Mouse (Mus musculus) limb, embryonic 13.5 days (tissue): ENCODE data around the gene Vmn1r4. TPM values are rescaled to one million over a fixed set of nuclear protein-coding genes. Genes with fewer than 3 reads are reported as not detected.

Experiments
- ATAC-seq: fragments of 200-750 bp; cut with Nextera tagmentation; 2 replicates; pipeline ENCODE4 v1.8.0; 2017; ENCODE audit warnings: low read depth, moderate number of reproducible peaks, moderate TSS enrichment; ENCODE audit not compliant: low FRiP score
- H3K27ac ChIP-seq: fragments of 300-500 bp; sonication (generic); 2 replicates; pipeline ENCODE4 v1.5.1; 2015; ENCODE audit warnings: inconsistent platforms, mild to moderate bottlenecking, moderate library complexity
- H3K27me3 ChIP-seq: fragments of 300-500 bp; sonication (generic); 2 replicates; pipeline ENCODE4 v1.6.1; 2015; ENCODE audit warnings: mild to moderate bottlenecking, inconsistent platforms
- H3K36me3 ChIP-seq: fragments of 300-500 bp; sonication (generic); 2 replicates; pipeline ENCODE4 v1.6.1; 2015; ENCODE audit warnings: inconsistent platforms, mild to moderate bottlenecking, moderate library complexity
- H3K4me1 ChIP-seq: fragments of 300-500 bp; sonication (generic); 2 replicates; pipeline ENCODE4 v1.6.1; 2015; ENCODE audit warnings: inconsistent platforms
- H3K4me2 ChIP-seq: fragments of 300-500 bp; sonication (generic); replicated peaks from 2 replicates; pipeline ENCODE4 v1.6.1; 2015; ENCODE audit warnings: inconsistent platforms, mild to moderate bottlenecking, moderate library complexity
- H3K4me3 ChIP-seq: fragments of 300-500 bp; sonication (generic); 2 replicates; pipeline ENCODE4 v1.5.1; 2015; ENCODE audit warnings: moderate library complexity, mild to moderate bottlenecking, inconsistent platforms
- H3K9ac ChIP-seq: fragments of 300-500 bp; sonication (generic); 2 replicates; pipeline ENCODE4 v1.6.1; 2015; ENCODE audit warnings: mild to moderate bottlenecking, inconsistent platforms
- H3K9me3 ChIP-seq: fragments of 300-500 bp; sonication (generic); 2 replicates; pipeline ENCODE4 v1.6.1; 2016; ENCODE audit warnings: inconsistent platforms
- WGBS: fragments of 180-500 bp; shearing (Covaris S2); methylation state at CpG from one replicate; pipeline ENCODE4 v1.1.7; 2015; 5-methylcytosine and 5-hydroxymethylcytosine counted together
- polyA plus RNA-seq: library from polyadenylated mRNA; unstranded; fragments of >200 nt; fragmentation: Nextera tagmentation; extraction: Ambion mirVana; gene quantifications from 2 replicates; pipeline ENCODE4 v1.2.1, GENCODE M21; 2015

The Vmn1r4 gene
- polyA plus RNA-seq: 0.11 and 0.24 TPM in 2 replicates

DNA sequence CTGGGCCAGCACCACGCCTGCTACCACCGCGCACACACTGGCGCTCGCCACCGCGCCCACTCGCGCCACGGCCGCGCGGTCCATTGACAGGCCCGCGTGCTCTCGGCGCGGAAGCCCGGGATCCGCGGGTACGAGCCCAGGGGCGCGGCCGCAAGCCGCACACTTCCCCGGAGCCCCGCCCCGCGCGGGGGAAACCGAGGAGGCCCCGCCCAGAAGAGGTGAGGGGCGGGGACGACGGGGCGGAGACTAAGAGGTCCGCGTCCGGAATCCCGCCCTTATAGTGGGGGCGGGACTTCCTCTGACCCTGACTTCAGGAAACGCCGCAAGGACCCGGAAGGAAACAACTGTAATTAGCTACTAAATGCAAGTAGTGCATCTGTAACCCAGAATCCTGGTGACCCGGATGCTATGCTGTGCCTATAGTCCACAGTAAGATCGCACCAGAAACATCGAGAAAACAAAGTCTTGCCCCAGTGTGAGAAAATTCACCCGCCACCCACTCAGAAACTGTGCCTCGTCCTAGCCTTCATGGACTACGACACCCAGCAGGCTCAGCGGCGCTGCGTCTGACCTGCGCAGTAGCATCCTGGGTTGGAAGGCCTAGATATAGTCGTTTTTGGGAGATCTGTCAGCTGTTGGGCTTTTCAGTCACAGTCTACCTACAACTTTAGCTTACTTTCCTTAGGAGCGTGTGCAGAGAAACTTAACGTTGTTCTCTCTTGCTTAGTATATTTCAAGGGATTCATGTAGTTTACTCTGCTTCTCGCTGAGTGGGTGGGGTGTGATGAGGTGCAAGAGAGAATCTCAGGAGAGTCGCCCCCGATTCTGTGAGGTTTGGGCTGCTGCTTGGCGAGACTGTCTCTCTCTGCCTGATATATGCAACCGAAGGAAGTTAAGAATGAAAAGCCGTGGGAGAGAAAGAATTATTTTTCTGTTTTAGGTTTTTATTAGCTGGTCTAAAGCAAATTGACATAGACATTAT, at the start of gene Vmn1r4, which contains the start of gene Nt5c3:
Gene Vmn1r4 (plus strand): TSS at position 290 of the 982 bp plus-strand sequence.
Gene Nt5c3 (minus strand): TSS at position 207 of the 982 bp plus-strand sequence.
- peak; percentile 98 for ATAC-seq
- H3K36me3 ChIP-seq: no peaks in the 10 kb centered on the region
- WGBS: 3% methylated on average over 64 of the region's 64 CpGs

GRCm38 (mm10) chr6:56876870-56877269, 46.9 kb upstream of the Vmn1r4 start:
- no peak for ATAC-seq
- H3K4me1 ChIP-seq: no peaks in the 10 kb centered on the region
- no peak overlapping the region for H3K4me3 ChIP-seq
- H3K27ac ChIP-seq: no peak overlapping the region
- no peaks in the 10 kb centered on the region for H3K27me3 ChIP-seq
- no peaks in the 10 kb centered on the region for H3K9me3 ChIP-seq
- no peak overlapping the region for H3K9ac ChIP-seq
- no peak overlapping the region for H3K4me2 ChIP-seq
- H3K36me3 ChIP-seq: peaks cover 78% of the 10 kb centered on the region
- 83% methylated on average over 4 of the region's 4 CpGs for WGBS

More for the DNA sequence above, at the start of gene Vmn1r4, which contains the start of gene Nt5c3:
- peaks cover 10% of the 10 kb centered on the region; the same call in 1 of the 2 replicates for H3K4me1 ChIP-seq
- H3K27ac ChIP-seq: peak within 1 kb of the TSS; percentile 74
- H3K9me3 ChIP-seq: no peaks in the 10 kb centered on the region
- H3K27me3 ChIP-seq: no peaks in the 10 kb centered on the region
- H3K9ac ChIP-seq: peak within 1 kb of the TSS; percentile 83
- H3K4me3 ChIP-seq: peak within 1 kb of the TSS; percentile 69
- peak within 1 kb of the TSS; percentile 63 for H3K4me2 ChIP-seq

DNA sequence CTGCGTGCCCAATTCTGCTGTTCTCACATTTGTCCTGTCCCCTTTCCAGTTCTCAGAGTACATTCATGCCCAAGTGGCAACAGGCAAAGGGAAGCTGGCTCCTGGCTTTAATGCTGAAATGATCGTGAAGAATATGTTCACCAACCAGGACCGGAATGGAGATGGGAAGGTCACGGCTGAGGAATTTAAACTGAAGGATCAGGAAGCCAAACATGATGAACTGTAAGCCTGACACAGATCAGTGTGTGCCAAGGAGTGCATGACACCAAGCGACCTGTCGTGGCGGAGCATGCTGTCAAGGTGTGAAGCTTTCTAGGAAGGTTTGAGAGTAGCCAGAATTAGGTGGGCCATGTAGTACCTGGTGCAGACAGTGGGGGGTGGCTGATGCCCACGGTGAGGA, 45.8 kb upstream of the Vmn1r4 start:
- Histone ChIP-seq H3K36me3 (peaks cover 86% of the 10 kb centered on the region), H3K9me3 (no peaks in the 10 kb centered on the region), H3K27ac (no peak overlapping the region), H3K9ac (no peak overlapping the region), H3K4me3 (no peak overlapping the region), H3K4me1 (no peaks in the 10 kb centered on the region), H3K27me3 (no peaks in the 10 kb centered on the region), H3K4me2 (no peak overlapping the region)
- WGBS: 92% methylated on average over 8 of the region's 8 CpGs
- ATAC-seq: no peak

DNA sequence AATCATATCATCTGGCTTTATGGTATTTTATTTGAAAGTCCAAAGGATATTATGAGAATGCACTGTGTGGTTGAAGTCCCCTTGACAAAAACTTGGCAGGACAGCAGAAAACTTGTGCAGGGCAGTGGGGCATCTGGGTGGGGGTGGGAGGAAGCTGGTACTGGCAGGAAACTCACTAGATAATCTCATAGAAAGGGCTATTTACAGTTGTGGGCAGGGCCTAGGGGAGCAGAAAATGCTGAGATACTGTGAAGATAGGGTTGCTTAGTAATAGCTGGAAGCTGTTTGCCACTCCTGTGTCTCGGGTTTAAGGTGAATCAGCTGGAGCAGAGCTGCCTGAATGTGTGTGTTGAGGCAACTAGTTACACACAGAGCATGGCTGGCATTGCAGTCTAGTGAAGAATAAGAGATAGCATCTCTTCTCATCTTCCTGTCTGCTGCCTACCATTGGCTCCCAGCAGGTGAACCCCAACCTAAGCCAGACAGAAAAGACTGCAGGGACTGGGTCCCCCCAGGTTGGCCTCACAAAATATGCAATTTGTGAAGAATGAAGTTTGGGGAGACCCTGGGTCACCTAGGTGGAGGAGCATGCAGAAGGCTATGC, 44.4 kb upstream of the Vmn1r4 start:
- no peak for ATAC-seq
- WGBS: 62% methylated on average over 1 of the region's 1 CpGs
- H3K4me1 ChIP-seq: no peaks in the 10 kb centered on the region
- no peak overlapping the region for H3K27ac ChIP-seq
- H3K27me3 ChIP-seq: no peaks in the 10 kb centered on the region
- no peaks in the 10 kb centered on the region for H3K9me3 ChIP-seq
- H3K4me3 ChIP-seq: no peak overlapping the region
- H3K9ac ChIP-seq: no peak overlapping the region
- H3K4me2 ChIP-seq: no peak overlapping the region
- peaks cover 88% of the 10 kb centered on the region for H3K36me3 ChIP-seq

DNA sequence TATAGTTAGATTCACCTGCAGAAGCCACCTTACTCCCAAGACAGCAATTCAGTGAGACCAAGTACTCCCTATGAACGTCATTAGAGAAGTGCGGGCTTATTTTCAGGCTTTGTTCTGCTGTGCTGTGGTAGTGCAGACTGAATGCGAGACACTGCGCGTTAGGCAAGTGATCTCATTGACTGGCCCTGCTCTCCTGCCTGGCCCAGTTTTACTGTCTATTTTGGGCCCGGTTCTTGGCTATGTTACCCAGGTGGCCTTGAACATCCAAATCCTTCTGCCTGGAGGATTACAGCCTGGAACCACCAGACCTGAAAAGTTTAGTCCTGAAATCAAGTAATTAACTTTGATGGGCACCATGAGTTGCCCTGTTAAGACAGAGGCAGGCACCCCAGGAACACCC, 35.3 kb upstream of the Vmn1r4 start:
- 82% methylated on average over 6 of the region's 6 CpGs for WGBS
- H3K36me3 ChIP-seq: peaks cover 57% of the 10 kb centered on the region
- no peaks in the 10 kb centered on the region for H3K9me3 ChIP-seq
- no peak for ATAC-seq
- H3K4me1 ChIP-seq: no peaks in the 10 kb centered on the region
- H3K9ac ChIP-seq: no peak overlapping the region
- H3K4me3 ChIP-seq: no peak overlapping the region
- no peaks in the 10 kb centered on the region for H3K27me3 ChIP-seq
- H3K4me2 ChIP-seq: no peak overlapping the region
- H3K27ac ChIP-seq: no peak overlapping the region

GRCm38 (mm10) chr6:56890762-56891161, 33.1 kb upstream of the Vmn1r4 start:
- no peak for ATAC-seq
- Histone ChIP-seq H3K9me3 (no peaks in the 10 kb centered on the region), H3K9ac (no peak overlapping the region), H3K27ac (no peak overlapping the region), H3K4me1 (no peaks in the 10 kb centered on the region), H3K4me2 (no peak overlapping the region), H3K4me3 (no peak overlapping the region), H3K27me3 (no peaks in the 10 kb centered on the region), H3K36me3 (peaks cover 43% of the 10 kb centered on the region)
- WGBS: 80% methylated on average over 2 of the region's 2 CpGs

GRCm38 (mm10) chr6:56899601-56900000, 24.2 kb upstream of the Vmn1r4 start:
- Histone ChIP-seq H3K27ac (no peak overlapping the region), H3K4me1 (peaks cover 16% of the 10 kb centered on the region), H3K4me2 (no peak overlapping the region), H3K4me3 (no peak overlapping the region), H3K9me3 (no peaks in the 10 kb centered on the region), H3K36me3 (no peaks in the 10 kb centered on the region), H3K9ac (no peak overlapping the region), H3K27me3 (no peaks in the 10 kb centered on the region)
- WGBS: 88% methylated on average over 3 of the region's 3 CpGs
- no peak for ATAC-seq

DNA sequence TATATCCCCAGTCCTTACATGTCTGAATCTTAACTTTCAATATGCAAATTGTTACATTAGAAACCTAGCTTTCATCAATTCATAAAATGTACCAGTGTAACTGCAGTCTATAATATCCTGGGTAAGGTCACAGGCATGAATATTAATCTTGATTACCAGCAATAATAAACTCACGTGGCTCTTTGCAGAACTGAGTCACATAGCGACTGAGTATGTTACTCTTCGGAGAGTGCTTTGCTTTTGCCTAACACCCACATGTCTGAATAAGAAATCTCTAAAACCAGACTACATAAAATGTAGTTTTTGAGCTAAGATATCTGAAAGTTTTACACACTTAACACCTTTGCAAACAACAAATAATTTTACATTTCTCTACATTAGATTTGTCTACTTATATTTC, 22.5 kb upstream of the Vmn1r4 start:
- H3K27ac ChIP-seq: no peak overlapping the region
- peaks cover 16% of the 10 kb centered on the region for H3K4me1 ChIP-seq
- H3K4me3 ChIP-seq: no peak overlapping the region
- no peak for ATAC-seq
- H3K27me3 ChIP-seq: no peaks in the 10 kb centered on the region
- H3K4me2 ChIP-seq: no peak overlapping the region
- H3K9ac ChIP-seq: no peak overlapping the region
- H3K36me3 ChIP-seq: no peaks in the 10 kb centered on the region
- WGBS: 72% methylated on average over 3 of the region's 3 CpGs
- H3K9me3 ChIP-seq: no peaks in the 10 kb centered on the region

- ATAC-seq: no peak
- Histone ChIP-seq H3K27me3 (no peaks in the 10 kb centered on the region), H3K4me3 (no peak overlapping the region), H3K4me2 (peak overlapping the region; percentile 28; the same call in 1 of the 2 replicates), H3K9ac (no peak overlapping the region), H3K36me3 (no peaks in the 10 kb centered on the region), H3K4me1 (peaks cover 16% of the 10 kb centered on the region), H3K27ac (peak overlapping the region; percentile 49; the same call in 1 of the 2 replicates), H3K9me3 (no peaks in the 10 kb centered on the region)
- WGBS: 50% methylated on average over 12 of the region's 12 CpGs
Measured at GRCm38 (mm10) chr6:56901824-56902386, 21.9 kb upstream of the Vmn1r4 start.

DNA sequence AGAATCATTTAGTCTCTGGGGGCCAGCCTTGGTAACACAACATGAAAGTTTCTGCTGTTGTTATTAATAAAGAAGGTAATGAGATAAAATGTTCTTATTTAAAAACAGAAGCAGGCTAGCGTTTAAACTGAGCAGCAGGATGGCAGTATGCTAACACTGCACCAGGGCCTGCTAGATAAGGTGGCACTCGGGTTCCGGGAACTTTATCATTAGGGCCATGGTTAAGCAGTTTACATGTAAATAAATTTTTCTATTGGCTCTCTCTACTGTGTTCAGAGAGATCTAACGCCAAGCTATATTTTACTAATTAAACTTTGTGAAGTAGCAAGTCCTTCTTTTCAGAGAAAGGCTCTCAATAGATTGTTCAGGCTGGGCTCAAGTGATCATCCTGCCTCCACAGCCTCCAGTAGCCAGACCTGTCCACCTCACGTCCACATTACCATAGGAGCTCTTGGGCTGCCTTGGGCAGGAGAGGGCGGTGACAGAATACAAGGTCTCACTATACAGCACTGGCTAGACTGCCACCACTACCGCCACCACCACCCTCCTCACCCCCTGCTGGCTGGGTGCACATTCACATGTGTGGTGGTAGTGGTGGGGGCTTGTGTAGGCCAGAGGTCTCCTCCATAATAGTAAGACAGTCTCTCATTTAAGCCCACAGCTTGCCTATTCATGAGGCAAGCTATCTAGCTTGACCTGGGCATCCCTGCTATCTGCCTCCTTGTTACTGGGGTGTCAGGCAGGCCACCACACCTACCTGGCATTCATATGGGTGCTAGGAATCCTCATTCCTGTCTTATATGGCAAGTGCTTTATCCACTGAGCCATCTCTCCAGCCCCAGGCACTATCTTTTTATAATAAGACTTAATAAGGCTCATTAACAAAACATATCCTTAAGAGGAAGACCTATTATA, 21.0 kb upstream of the Vmn1r4 start:
- H3K4me1 ChIP-seq: peaks cover 16% of the 10 kb centered on the region
- H3K9ac ChIP-seq: no peak overlapping the region
- H3K27ac ChIP-seq: no peak overlapping the region
- no peak overlapping the region for H3K4me3 ChIP-seq
- H3K9me3 ChIP-seq: no peaks in the 10 kb centered on the region
- H3K4me2 ChIP-seq: no peak overlapping the region
- no peak for ATAC-seq
- H3K36me3 ChIP-seq: no peaks in the 10 kb centered on the region
- WGBS: 77% methylated on average over 7 of the region's 7 CpGs
- H3K27me3 ChIP-seq: no peaks in the 10 kb centered on the region

- ATAC-seq: 0 out of 2 replicates have a peak, but pooled peaks have one; percentile 51
- H3K27me3 ChIP-seq: no peaks in the 10 kb centered on the region
- no peaks in the 10 kb centered on the region for H3K9me3 ChIP-seq
- H3K27ac ChIP-seq: no peak overlapping the region
- WGBS: 42% methylated on average over 6 of the region's 6 CpGs
- H3K36me3 ChIP-seq: no peaks in the 10 kb centered on the region
- no peak overlapping the region; the same call in 1 of the 2 replicates for H3K4me2 ChIP-seq
- no peak overlapping the region for H3K4me3 ChIP-seq
- peaks cover 16% of the 10 kb centered on the region for H3K4me1 ChIP-seq
- no peak overlapping the region for H3K9ac ChIP-seq
Measured at GRCm38 (mm10) chr6:56903831-56904230, 20.0 kb upstream of the Vmn1r4 start.
